Mouse (Mus musculus) neural tube, embryonic 14.5 days (tissue): ENCODE measurements at regions not wholly inside any gene's neighbourhood (a gene's known extent, or its start where the extent isn't known, plus 50 kb on each side); places are given as distances from the start of the nearest gene placed in this dataset. TPM values are rescaled to one million over a fixed set of nuclear protein-coding genes. Genes with fewer than 3 reads are reported as not detected.

ENCODE experiments used
- ATAC-seq: fragments of 200-750 bp; cut with Nextera tagmentation; 2 replicates; pipeline ENCODE4 v1.8.0; 2017; ENCODE audit warnings: low read depth, mild to moderate bottlenecking, moderate TSS enrichment, moderate library complexity
- H3K27ac ChIP-seq: fragments of 300-500 bp; sonication (generic); 2 replicates; pipeline ENCODE4 v1.5.1; 2014; ENCODE audit warnings: low read depth, mild to moderate bottlenecking, control low read depth, low read length, moderate library complexity, mixed read lengths
- H3K27me3 ChIP-seq: fragments of 300-500 bp; sonication (generic); 2 replicates; pipeline ENCODE4 v1.6.1; 2014; ENCODE audit warnings: low read length; ENCODE audit not compliant: control insufficient read depth, insufficient read depth
- H3K36me3 ChIP-seq: fragments of 300-500 bp; sonication (generic); 2 replicates; pipeline ENCODE4 v1.6.1; 2014; ENCODE audit warnings: low read length, mixed read lengths; ENCODE audit not compliant: control insufficient read depth, insufficient read depth
- H3K4me1 ChIP-seq: fragments of 300-500 bp; sonication (generic); 2 replicates; pipeline ENCODE4 v1.6.1; 2014; ENCODE audit warnings: low read length; ENCODE audit not compliant: control insufficient read depth, insufficient read depth
- H3K4me2 ChIP-seq: fragments of 300-500 bp; sonication (generic); 2 replicates; pipeline ENCODE4 v1.6.1; 2014; ENCODE audit warnings: mild to moderate bottlenecking, low read depth, low read length, control low read depth
- H3K4me3 ChIP-seq: fragments of 300-500 bp; sonication (generic); 2 replicates; pipeline ENCODE4 v1.5.1; 2014; ENCODE audit warnings: low read depth, low read length, control low read depth, mixed read lengths
- H3K9ac ChIP-seq: fragments of 300-500 bp; sonication (generic); replicated peaks from 2 replicates; pipeline ENCODE4 v1.6.1; 2014; ENCODE audit warnings: low read depth, mild to moderate bottlenecking, control low read depth, low read length, mixed read lengths
- H3K9me3 ChIP-seq: fragments of 300-500 bp; sonication (generic); 2 replicates; pipeline ENCODE4 v1.6.1; 2016; ENCODE audit warnings: low read length; ENCODE audit not compliant: control insufficient read depth
- WGBS: fragments of 180-500 bp; shearing (Covaris S2); extraction: QIAGEN DNeasy Blood & Tissue Kit; methylation state at CpG from one replicate; pipeline ENCODE4 v1.1.7; 2014; 5-methylcytosine and 5-hydroxymethylcytosine counted together
- microRNA-seq: library from miRNA; unstranded; fragments of <30 nt; microRNA quantifications from one replicate; pipeline ENCODE4, GENCODE M21; 2016

DNA sequence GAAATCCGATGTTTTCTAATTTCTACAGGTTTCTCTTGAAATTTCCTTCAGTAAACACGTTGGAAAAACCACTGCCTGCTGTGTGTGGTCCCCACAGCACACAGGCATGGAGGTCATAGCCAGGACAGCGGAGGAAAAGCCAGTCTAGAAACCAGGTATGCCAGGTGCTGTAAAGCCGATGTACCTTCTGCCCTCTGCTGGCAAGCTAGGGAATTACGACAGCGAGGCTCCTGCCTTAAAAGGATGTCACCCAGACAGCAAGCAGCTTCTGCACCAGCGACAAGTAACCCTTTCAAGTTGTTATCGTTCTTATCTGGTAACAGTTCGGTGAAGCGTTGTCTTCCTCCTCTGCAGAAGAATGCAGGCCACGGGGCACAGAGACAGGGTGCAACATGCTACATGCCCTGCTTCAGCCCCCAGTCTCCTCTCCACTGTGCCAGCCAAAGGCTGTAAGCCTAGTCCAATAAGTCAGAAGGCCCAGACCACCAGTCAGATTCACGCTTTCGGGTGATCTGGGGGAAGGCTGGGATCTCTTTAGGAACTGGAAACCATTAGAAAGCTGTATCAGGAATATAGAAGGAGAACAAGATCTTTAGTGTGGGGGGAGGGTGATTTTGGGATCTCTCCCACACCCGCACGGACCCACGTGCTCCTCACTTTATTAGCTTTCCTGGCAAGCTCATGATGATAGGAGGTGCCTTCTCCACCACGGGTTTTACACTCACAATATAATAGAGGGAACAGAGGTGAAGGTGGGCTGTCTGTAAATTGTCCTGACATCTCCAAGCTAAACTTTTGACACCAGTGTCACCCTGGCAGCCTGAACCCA, 79.9 kb upstream of the Elac2 start:
- WGBS: 26% methylated on average over 17 of the region's 17 CpGs
- Histone ChIP-seq H3K27ac (no peak overlapping the region), H3K36me3 (no peaks in the 10 kb centered on the region), H3K4me1 (no peaks in the 10 kb centered on the region), H3K27me3 (no peaks in the 10 kb centered on the region), H3K9me3 (no peaks in the 10 kb centered on the region), H3K4me2 (no peak overlapping the region), H3K4me3 (no peak overlapping the region), H3K9ac (no peak overlapping the region)
- ATAC-seq: peak; percentile 46; the same call in 1 of the 2 replicates

GRCm38 (mm10) chr11:64899587-64900278, 79.1 kb upstream of the Elac2 start:
- Histone ChIP-seq H3K4me3 (no peak overlapping the region), H3K4me2 (no peak overlapping the region), H3K36me3 (no peaks in the 10 kb centered on the region), H3K27me3 (no peaks in the 10 kb centered on the region), H3K4me1 (no peaks in the 10 kb centered on the region), H3K9me3 (no peaks in the 10 kb centered on the region), H3K27ac (no peak overlapping the region), H3K9ac (no peak overlapping the region)
- no peak for ATAC-seq
- 16% methylated on average over 15 of the region's 15 CpGs for WGBS

DNA sequence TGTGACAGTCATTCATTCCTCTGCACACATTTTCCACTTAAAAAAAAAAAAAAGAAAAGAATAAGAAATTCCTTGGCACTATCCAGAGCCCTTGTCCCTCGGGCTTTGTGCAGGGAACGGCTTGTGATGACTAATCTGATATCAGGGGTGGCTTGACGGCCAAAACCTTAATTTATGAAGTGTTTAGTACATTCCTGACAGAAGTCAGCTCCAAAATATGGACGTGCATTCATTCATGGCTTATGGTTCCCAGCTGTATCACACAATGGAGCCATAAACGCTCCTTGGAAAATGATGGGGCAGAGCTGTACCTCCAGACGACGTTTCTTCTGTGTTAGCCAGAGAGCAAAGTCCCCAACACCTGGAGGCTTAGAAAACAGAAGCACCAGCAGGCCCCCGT, 62.1 kb upstream of the Elac2 start:
- Histone ChIP-seq H3K4me2 (no peak overlapping the region), H3K27me3 (no peaks in the 10 kb centered on the region), H3K27ac (no peak overlapping the region), H3K4me3 (no peak overlapping the region), H3K9ac (no peak overlapping the region), H3K36me3 (no peaks in the 10 kb centered on the region), H3K9me3 (no peaks in the 10 kb centered on the region), H3K4me1 (no peaks in the 10 kb centered on the region)
- WGBS: 56% methylated on average over 8 of the region's 8 CpGs
- no peak for ATAC-seq

GRCm38 (mm10) chr11:64917301-64917700, 61.5 kb upstream of the Elac2 start:
- no peaks in the 10 kb centered on the region for H3K27me3 ChIP-seq
- no peaks in the 10 kb centered on the region for H3K4me1 ChIP-seq
- ATAC-seq: no peak
- 91% methylated on average over 4 of the region's 4 CpGs for WGBS
- no peak overlapping the region for H3K27ac ChIP-seq
- H3K4me2 ChIP-seq: no peak overlapping the region
- no peaks in the 10 kb centered on the region for H3K9me3 ChIP-seq
- no peak overlapping the region for H3K9ac ChIP-seq
- H3K36me3 ChIP-seq: no peaks in the 10 kb centered on the region
- H3K4me3 ChIP-seq: no peak overlapping the region

DNA sequence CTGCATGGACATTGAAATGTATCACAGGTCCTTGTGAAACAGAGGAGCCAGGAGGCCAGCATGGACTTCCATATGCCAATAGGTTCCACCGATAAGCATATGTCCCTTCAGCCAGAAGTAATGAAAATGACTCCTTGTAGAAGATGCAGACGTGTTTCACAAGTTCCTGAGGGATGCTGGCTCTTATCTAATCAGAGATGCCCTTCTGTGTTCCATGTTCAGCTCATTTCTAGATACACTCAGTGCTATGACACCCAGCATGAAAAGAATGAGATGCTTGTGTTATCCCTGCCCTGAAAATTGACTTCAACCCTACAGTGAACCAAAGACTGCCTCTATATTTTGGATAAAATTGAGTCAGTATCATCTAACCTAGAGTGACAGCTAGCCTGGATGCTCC, 53.8 kb upstream of the Elac2 start:
- ATAC-seq: no peak
- no peak overlapping the region for H3K4me2 ChIP-seq

DNA sequence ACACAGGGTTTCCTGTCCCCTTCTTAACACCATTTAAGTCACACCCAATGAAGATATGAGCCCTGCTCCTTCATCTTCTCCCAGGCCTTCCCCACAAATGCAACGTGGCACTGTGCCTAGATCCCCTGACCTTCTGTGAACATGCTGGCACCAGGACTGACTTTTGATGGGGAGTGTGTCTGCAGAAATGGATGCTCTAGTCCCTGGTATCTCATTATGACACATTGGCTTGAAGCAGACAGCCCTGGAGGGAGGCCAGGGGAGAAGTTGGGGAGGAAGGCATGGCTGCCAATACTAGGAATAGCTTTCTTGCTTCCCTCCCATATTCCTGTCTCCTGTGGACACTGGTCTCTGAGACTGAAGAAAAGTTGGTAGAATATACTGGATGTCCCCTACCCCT, 52.9 kb upstream of the Elac2 start:
- ATAC-seq: no peak
- no peak overlapping the region for H3K4me2 ChIP-seq
- no peak overlapping the region for H3K4me3 ChIP-seq
- H3K36me3 ChIP-seq: no peaks in the 10 kb centered on the region
- H3K4me1 ChIP-seq: no peaks in the 10 kb centered on the region
- no peaks in the 10 kb centered on the region for H3K27me3 ChIP-seq
- H3K9ac ChIP-seq: no peak overlapping the region
- H3K9me3 ChIP-seq: no peaks in the 10 kb centered on the region
- 71% methylated on average over 1 of the region's 1 CpGs for WGBS
- no peak overlapping the region for H3K27ac ChIP-seq

More for the DNA sequence above, 53.8 kb upstream of the Elac2 start:
- H3K9ac ChIP-seq: no peak overlapping the region
- no peaks in the 10 kb centered on the region for H3K9me3 ChIP-seq
- H3K4me1 ChIP-seq: no peaks in the 10 kb centered on the region
- no peak overlapping the region for H3K4me3 ChIP-seq
- 78% methylated on average over 2 of the region's 2 CpGs for WGBS
- H3K27me3 ChIP-seq: no peaks in the 10 kb centered on the region
- no peaks in the 10 kb centered on the region for H3K36me3 ChIP-seq
- H3K27ac ChIP-seq: no peak overlapping the region

Small RNA genes in the stretch of these regions (microRNA-seq; reads per million reads assigned to microRNA genes)
- not detected for gene Gm24275
